Mouse (Mus musculus): Measurements from ENCODE around the gene Rprd2. TPM values are rescaled to one million over a fixed set of nuclear protein-coding genes. Genes with fewer than 3 reads are reported as not detected.

Gene Rprd2
- total RNA-seq (2014; rRNA removed) (7.6 and 9.3 TPM in 2 replicates), polyA plus RNA-seq (2012; rRNA removed) (5.1 and 7.9 TPM in 2 replicates)

DNA sequence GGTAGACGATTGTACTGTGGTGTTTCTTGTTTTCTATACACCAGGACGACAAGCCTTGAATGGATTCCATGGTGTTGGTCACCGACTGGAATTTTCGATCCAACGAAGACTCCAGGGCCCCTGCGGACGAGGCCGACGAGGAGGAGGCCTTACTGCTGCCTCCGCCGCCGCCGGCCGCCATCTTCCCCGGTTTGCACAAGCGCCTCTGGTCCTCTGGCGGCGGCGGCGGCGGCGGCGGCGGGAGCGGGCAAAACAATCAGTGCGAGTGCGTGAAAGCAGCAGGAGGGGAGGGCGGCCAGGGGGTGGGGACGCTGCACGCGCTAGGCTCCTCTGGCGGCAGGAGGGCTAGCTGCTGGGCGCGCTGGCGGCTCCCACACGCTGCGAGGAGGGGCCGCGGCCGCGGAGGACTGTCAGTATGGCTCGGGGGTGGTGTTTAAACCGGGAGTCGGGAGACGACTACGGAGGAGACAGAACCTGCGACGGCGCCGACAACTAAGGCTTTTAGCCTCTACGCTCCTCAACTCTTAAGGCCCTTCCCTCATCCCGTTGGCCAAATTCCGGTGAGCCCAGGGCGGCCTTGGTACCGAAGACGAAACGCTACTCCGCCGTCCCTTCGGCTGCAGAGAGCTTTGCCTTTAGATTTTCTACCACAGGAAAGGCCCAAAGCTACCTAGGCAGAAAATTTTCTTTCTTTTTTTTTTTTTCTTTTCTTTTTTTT lies at the start of gene Rprd2:
Gene Rprd2, minus strand, starts transcription at position 293 of the 718 bp plus-strand sequence.
- H3K79me2 ChIP-seq (ENCODE audit: control insufficient read depth, insufficient read depth, low read length) = peaks cover 15% of the 10 kb centered on the region; the same call in 1 of the 2 replicates
- H3K36me3 ChIP-seq (ENCODE audit: control insufficient read depth, insufficient read depth, low read length) = no peaks in the 10 kb centered on the region
- TF ChIP-seq POLR2A (IDR thresholded peaks at IDR 0.05; ENCODE audit: extremely low read depth, insufficient read depth, low read length) (0 out of 2 replicates have a peak, but pooled peaks have one; percentile 15), CTCF (IDR thresholded peaks at IDR 0.05; ENCODE audit: low read depth, low read length) (no peak)
- peak within 1 kb of the TSS; percentile 72 for H3K4me3 ChIP-seq (ENCODE audit: insufficient read depth, low read depth, low read length)
- WGBS = under 1% methylated on average over 60 of the region's 60 CpGs
- H3K9ac ChIP-seq (ENCODE audit: low read depth, low read length) = peak within 1 kb of the TSS; percentile 93
- peaks cover 1% of the 10 kb centered on the region for H3K4me1 ChIP-seq (ENCODE audit: control insufficient read depth, insufficient read depth, low read length)
- peak within 1 kb of the TSS; percentile 92 for H3K27ac ChIP-seq (replicated peaks; ENCODE audit: insufficient read depth, low read depth, low read length)
- no peaks in the 10 kb centered on the region for H3K27me3 ChIP-seq (ENCODE audit: control insufficient read depth, insufficient read depth, low read length)
- peak; percentile 77 for DNase-seq (ENCODE audit: extremely low read depth, low read depth, low spot score)

DNA sequence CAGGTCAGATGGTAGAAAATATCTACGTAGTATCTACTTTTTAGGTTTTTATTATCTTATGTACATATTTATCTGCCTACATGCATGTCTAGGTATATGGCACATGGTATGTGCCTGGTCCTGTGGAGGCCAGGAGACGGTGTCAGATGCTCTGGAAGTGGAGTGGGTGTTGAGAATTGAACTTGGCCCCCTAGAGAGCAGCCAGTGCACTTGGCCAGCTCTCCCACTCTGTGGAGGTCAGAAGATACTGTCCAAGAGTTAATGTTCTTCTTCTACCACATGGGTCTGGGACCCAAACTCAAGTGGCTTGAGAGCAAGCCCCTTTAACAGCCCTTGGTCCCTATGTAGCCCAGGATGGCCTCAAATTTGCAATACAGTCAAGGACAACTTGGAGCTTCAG lies 48.7 kb upstream of the Rprd2 start:
- Histone ChIP-seq H3K4me3 (ENCODE audit: insufficient read depth, low read depth, low read length) (no peak overlapping the region), H3K36me3 (ENCODE audit: control insufficient read depth, insufficient read depth, low read length) (peaks cover 10% of the 10 kb centered on the region)
- no peak for DNase-seq (ENCODE audit: extremely low read depth, low read depth, low spot score)

DNA sequence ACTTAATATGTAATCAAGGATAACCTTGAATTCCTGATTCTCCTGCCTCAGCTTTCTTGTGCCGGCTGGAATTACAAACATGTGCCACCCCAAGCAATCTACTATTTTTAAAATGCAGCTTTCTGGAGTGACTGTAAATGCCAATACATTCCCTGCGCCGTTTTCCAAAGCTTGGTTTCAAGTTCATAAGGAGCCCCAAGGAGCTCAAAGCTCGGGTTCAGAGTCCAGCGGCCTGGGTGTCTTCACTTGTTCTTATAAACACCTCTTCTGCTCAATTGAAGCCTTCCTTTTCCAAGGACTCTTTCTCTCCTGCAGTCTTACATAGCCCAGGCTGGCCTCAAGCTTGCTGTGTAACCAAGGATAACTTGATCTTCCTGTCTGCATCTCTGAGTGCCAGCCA lies 47.4 kb upstream of the Rprd2 start:
- H3K79me2 ChIP-seq (ENCODE audit: control insufficient read depth, insufficient read depth, low read length) = peaks cover 5% of the 10 kb centered on the region; the same call in 1 of the 2 replicates
- H3K9ac ChIP-seq (ENCODE audit: low read depth, low read length) = no peak overlapping the region
- 95% methylated on average over 5 of the region's 5 CpGs for WGBS
- peaks cover 10% of the 10 kb centered on the region for H3K36me3 ChIP-seq (ENCODE audit: control insufficient read depth, insufficient read depth, low read length)
- H3K4me1 ChIP-seq (ENCODE audit: control insufficient read depth, insufficient read depth, low read length) = peaks cover 7% of the 10 kb centered on the region
- no peak overlapping the region for H3K4me3 ChIP-seq (ENCODE audit: insufficient read depth, low read depth, low read length)
- H3K27me3 ChIP-seq (ENCODE audit: control insufficient read depth, insufficient read depth, low read length) = no peaks in the 10 kb centered on the region
- TF ChIP-seq POLR2A (IDR thresholded peaks at IDR 0.05; ENCODE audit: extremely low read depth, insufficient read depth, low read length) = no peak
- no peak for TF ChIP-seq CTCF (IDR thresholded peaks at IDR 0.05; ENCODE audit: low read depth, low read length)
- no peak overlapping the region for H3K27ac ChIP-seq (replicated peaks; ENCODE audit: insufficient read depth, low read depth, low read length)
- DNase-seq (ENCODE audit: extremely low read depth, low read depth, low spot score) = no peak

More for the DNA sequence above, 48.7 kb upstream of the Rprd2 start:
- Histone ChIP-seq H3K4me1 (ENCODE audit: control insufficient read depth, insufficient read depth, low read length) (peaks cover 12% of the 10 kb centered on the region), H3K27ac (replicated peaks; ENCODE audit: insufficient read depth, low read depth, low read length) (no peak overlapping the region), H3K79me2 (ENCODE audit: control insufficient read depth, insufficient read depth, low read length) (peaks cover 11% of the 10 kb centered on the region; the same call in 1 of the 2 replicates), H3K9ac (ENCODE audit: low read depth, low read length) (no peak overlapping the region), H3K27me3 (ENCODE audit: control insufficient read depth, insufficient read depth, low read length) (no peaks in the 10 kb centered on the region)
- 87% methylated on average over 2 of the region's 2 CpGs for WGBS
- no peak for TF ChIP-seq POLR2A (IDR thresholded peaks at IDR 0.05; ENCODE audit: extremely low read depth, insufficient read depth, low read length)
- TF ChIP-seq CTCF (IDR thresholded peaks at IDR 0.05; ENCODE audit: low read depth, low read length) = no peak

DNA sequence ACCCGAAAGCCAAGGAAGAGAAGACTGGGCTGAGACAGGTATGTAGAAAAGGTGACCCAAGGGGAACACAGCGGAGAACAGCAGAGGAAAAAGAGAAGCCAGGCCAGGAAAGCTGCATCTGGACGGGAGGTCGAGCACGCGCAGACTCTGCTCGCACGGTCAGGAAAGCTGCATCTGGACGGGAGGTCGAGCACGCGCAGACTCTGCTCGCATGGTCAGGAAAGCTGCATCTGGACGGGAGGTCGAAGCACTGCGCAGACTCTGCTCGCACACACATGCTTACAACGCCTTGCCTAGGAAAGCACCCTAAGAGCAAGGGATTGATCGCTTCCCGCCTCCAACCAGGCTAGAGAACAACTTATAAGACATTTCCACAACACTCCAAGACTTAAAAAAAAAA lies 46.9 kb upstream of the Rprd2 start:
- H3K36me3 ChIP-seq (ENCODE audit: control insufficient read depth, insufficient read depth, low read length) = peaks cover 10% of the 10 kb centered on the region
- H3K27me3 ChIP-seq (ENCODE audit: control insufficient read depth, insufficient read depth, low read length) = no peaks in the 10 kb centered on the region
- H3K79me2 ChIP-seq (ENCODE audit: control insufficient read depth, insufficient read depth, low read length) = no peaks in the 10 kb centered on the region; the same call in 1 of the 2 replicates
- peak overlapping the region; percentile 32 for H3K9ac ChIP-seq (ENCODE audit: low read depth, low read length)
- no peak for DNase-seq (ENCODE audit: extremely low read depth, low read depth, low spot score)
- H3K4me3 ChIP-seq (ENCODE audit: insufficient read depth, low read depth, low read length) = no peak overlapping the region
- TF ChIP-seq POLR2A (IDR thresholded peaks at IDR 0.05; ENCODE audit: extremely low read depth, insufficient read depth, low read length) = no peak
- H3K27ac ChIP-seq (replicated peaks; ENCODE audit: insufficient read depth, low read depth, low read length) = peak overlapping the region; percentile 84
- 90% methylated on average over 20 of the region's 20 CpGs for WGBS
- peaks cover 7% of the 10 kb centered on the region for H3K4me1 ChIP-seq (ENCODE audit: control insufficient read depth, insufficient read depth, low read length)

DNA sequence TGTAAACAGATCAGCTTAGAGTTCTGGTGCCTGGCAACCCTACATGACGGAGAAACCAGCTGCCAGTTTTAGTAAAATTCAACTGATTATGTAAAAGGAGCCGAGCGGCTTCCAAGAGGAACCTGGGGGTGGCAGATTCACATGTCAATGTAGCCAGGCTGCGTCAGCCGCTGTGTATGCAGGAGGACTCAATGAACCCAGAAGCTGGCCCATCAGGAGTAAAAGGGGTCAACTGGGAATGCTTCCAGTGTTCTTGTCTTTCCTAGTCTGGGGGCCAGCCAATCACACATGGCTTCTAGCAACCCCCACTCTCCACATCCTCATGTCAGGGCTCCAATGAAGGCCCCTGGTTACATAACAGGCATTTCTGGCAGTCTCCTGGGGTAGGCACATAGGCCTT lies 46.4 kb upstream of the Rprd2 start:
- Histone ChIP-seq H3K9ac (ENCODE audit: low read depth, low read length) (peak overlapping the region; percentile 26; the same call in 1 of the 2 replicates), H3K27me3 (ENCODE audit: control insufficient read depth, insufficient read depth, low read length) (no peaks in the 10 kb centered on the region), H3K79me2 (ENCODE audit: control insufficient read depth, insufficient read depth, low read length) (no peaks in the 10 kb centered on the region; the same call in 1 of the 2 replicates), H3K4me1 (ENCODE audit: control insufficient read depth, insufficient read depth, low read length) (peaks cover 7% of the 10 kb centered on the region), H3K36me3 (ENCODE audit: control insufficient read depth, insufficient read depth, low read length) (peaks cover 10% of the 10 kb centered on the region), H3K27ac (replicated peaks; ENCODE audit: insufficient read depth, low read depth, low read length) (peak overlapping the region; percentile 84), H3K4me3 (ENCODE audit: insufficient read depth, low read depth, low read length) (no peak overlapping the region)
- no peak for TF ChIP-seq CTCF (IDR thresholded peaks at IDR 0.05; ENCODE audit: low read depth, low read length)
- TF ChIP-seq POLR2A (IDR thresholded peaks at IDR 0.05; ENCODE audit: extremely low read depth, insufficient read depth, low read length) = no peak
- 22% methylated on average over 5 of the region's 5 CpGs for WGBS
- peak; percentile 75 for DNase-seq (ENCODE audit: extremely low read depth, low read depth, low spot score)

DNA sequence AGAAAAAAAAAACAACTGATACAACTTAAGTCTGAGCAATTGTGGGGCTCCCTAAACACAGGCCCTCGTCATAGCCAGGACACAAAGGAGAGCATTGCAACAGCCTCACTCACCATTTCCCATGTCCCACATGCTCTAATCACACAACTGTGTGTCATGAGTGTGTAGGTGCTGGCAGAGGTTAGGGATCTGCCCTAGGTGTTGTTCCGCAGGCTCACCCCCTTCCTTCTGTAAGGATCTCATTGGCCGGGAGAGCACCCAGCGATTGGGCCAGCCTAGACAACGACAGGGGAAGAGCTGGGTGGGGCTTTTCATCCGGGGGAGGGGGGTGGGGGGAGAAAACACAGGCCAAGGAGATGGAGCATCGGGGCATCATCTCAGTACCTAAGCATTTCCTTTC lies 44.9 kb upstream of the Rprd2 start:
- Histone ChIP-seq H3K36me3 (ENCODE audit: control insufficient read depth, insufficient read depth, low read length) (peaks cover 6% of the 10 kb centered on the region; the same call in 1 of the 2 replicates), H3K27ac (replicated peaks; ENCODE audit: insufficient read depth, low read depth, low read length) (no peak overlapping the region), H3K4me1 (ENCODE audit: control insufficient read depth, insufficient read depth, low read length) (peaks cover 7% of the 10 kb centered on the region), H3K27me3 (ENCODE audit: control insufficient read depth, insufficient read depth, low read length) (no peaks in the 10 kb centered on the region), H3K79me2 (ENCODE audit: control insufficient read depth, insufficient read depth, low read length) (no peaks in the 10 kb centered on the region; the same call in 1 of the 2 replicates), H3K4me3 (ENCODE audit: insufficient read depth, low read depth, low read length) (no peak overlapping the region), H3K9ac (ENCODE audit: low read depth, low read length) (no peak overlapping the region)
- TF ChIP-seq POLR2A (IDR thresholded peaks at IDR 0.05; ENCODE audit: extremely low read depth, insufficient read depth, low read length) (no peak), CTCF (IDR thresholded peaks at IDR 0.05; ENCODE audit: low read depth, low read length) (no peak)
- WGBS = 83% methylated on average over 7 of the region's 7 CpGs
- no peak for DNase-seq (ENCODE audit: extremely low read depth, low read depth, low spot score)
